Mouse (Mus musculus) neural tube, embryonic 14.5 days (tissue): ENCODE measurements around the gene Rbms3. TPM values are rescaled to one million over a fixed set of nuclear protein-coding genes. Genes with fewer than 3 reads are reported as not detected.

Experiments used
- ATAC-seq: fragments of 200-750 bp; cut with Nextera tagmentation; 2 replicates; pipeline ENCODE4 v1.8.0; 2017; ENCODE audit warnings: low read depth, mild to moderate bottlenecking, moderate TSS enrichment, moderate library complexity
- H3K27ac ChIP-seq: fragments of 300-500 bp; sonication (generic); 2 replicates; pipeline ENCODE4 v1.5.1; 2014; ENCODE audit warnings: low read depth, mild to moderate bottlenecking, control low read depth, low read length, moderate library complexity, mixed read lengths
- H3K27me3 ChIP-seq: fragments of 300-500 bp; sonication (generic); 2 replicates; pipeline ENCODE4 v1.6.1; 2014; ENCODE audit warnings: low read length; ENCODE audit not compliant: control insufficient read depth, insufficient read depth
- H3K36me3 ChIP-seq: fragments of 300-500 bp; sonication (generic); 2 replicates; pipeline ENCODE4 v1.6.1; 2014; ENCODE audit warnings: low read length, mixed read lengths; ENCODE audit not compliant: control insufficient read depth, insufficient read depth
- H3K4me1 ChIP-seq: fragments of 300-500 bp; sonication (generic); 2 replicates; pipeline ENCODE4 v1.6.1; 2014; ENCODE audit warnings: low read length; ENCODE audit not compliant: control insufficient read depth, insufficient read depth
- H3K4me2 ChIP-seq: fragments of 300-500 bp; sonication (generic); 2 replicates; pipeline ENCODE4 v1.6.1; 2014; ENCODE audit warnings: mild to moderate bottlenecking, low read depth, low read length, control low read depth
- H3K4me3 ChIP-seq: fragments of 300-500 bp; sonication (generic); 2 replicates; pipeline ENCODE4 v1.5.1; 2014; ENCODE audit warnings: low read depth, low read length, control low read depth, mixed read lengths
- H3K9ac ChIP-seq: fragments of 300-500 bp; sonication (generic); replicated peaks from 2 replicates; pipeline ENCODE4 v1.6.1; 2014; ENCODE audit warnings: low read depth, mild to moderate bottlenecking, control low read depth, low read length, mixed read lengths
- H3K9me3 ChIP-seq: fragments of 300-500 bp; sonication (generic); 2 replicates; pipeline ENCODE4 v1.6.1; 2016; ENCODE audit warnings: low read length; ENCODE audit not compliant: control insufficient read depth
- WGBS: fragments of 180-500 bp; shearing (Covaris S2); extraction: QIAGEN DNeasy Blood & Tissue Kit; methylation state at CpG from one replicate; pipeline ENCODE4 v1.1.7; 2014; 5-methylcytosine and 5-hydroxymethylcytosine counted together
- polyA plus RNA-seq: library from polyadenylated mRNA; unstranded; fragments of >200 nt; fragmentation: Nextera tagmentation; extraction: Ambion mirVana; gene quantifications from 2 replicates; pipeline ENCODE4 v1.2.1, GENCODE M21; 2014

Gene Rbms3
- polyA plus RNA-seq, 1 experiment from 2014 or later, result 79.5 TPM

- H3K4me3 ChIP-seq, result no peak overlapping the region
- WGBS, result 77% methylated on average over 7 of the region's 7 CpGs
- no peak overlapping the region for H3K4me2 ChIP-seq
Measured at GRCm38 (mm10) chr9:116847241-116848135, 782.2 kb downstream of the Rbms3 start.

GRCm38 (mm10) chr9:116834949-116835348 lies 794.8 kb downstream of the Rbms3 start:
- H3K9me3 ChIP-seq, result no peaks in the 10 kb centered on the region
- H3K36me3 ChIP-seq, result no peaks in the 10 kb centered on the region
- no peak overlapping the region for H3K9ac ChIP-seq
- 0 out of 2 replicates have a peak, but pooled peaks cover 3% of the 10 kb centered on the region for H3K4me1 ChIP-seq
- WGBS, result 46% methylated on average over 8 of the region's 8 CpGs
- no peak overlapping the region for H3K4me3 ChIP-seq
- no peaks in the 10 kb centered on the region for H3K27me3 ChIP-seq
- no peak overlapping the region for H3K27ac ChIP-seq
- H3K4me2 ChIP-seq, result no peak overlapping the region
- ATAC-seq, result no peak

More at GRCm38 (mm10) chr9:116847241-116848135, 782.2 kb downstream of the Rbms3 start:
- Histone ChIP-seq H3K36me3 (no peaks in the 10 kb centered on the region), H3K9ac (no peak overlapping the region), H3K4me1 (no peaks in the 10 kb centered on the region), H3K27ac (no peak overlapping the region), H3K27me3 (no peaks in the 10 kb centered on the region), H3K9me3 (no peaks in the 10 kb centered on the region)
- no peak for ATAC-seq

- no peak overlapping the region for H3K9ac ChIP-seq
- no peak overlapping the region for H3K4me3 ChIP-seq
- H3K4me1 ChIP-seq, result 0 out of 2 replicates have a peak, but pooled peaks cover 3% of the 10 kb centered on the region
- H3K27ac ChIP-seq, result no peak overlapping the region; the same call in 1 of the 2 replicates
- no peak for ATAC-seq
- no peaks in the 10 kb centered on the region for H3K9me3 ChIP-seq
- 78% methylated on average over 7 of the region's 7 CpGs for WGBS
- no peak overlapping the region for H3K4me2 ChIP-seq
- no peaks in the 10 kb centered on the region for H3K36me3 ChIP-seq
- no peaks in the 10 kb centered on the region for H3K27me3 ChIP-seq
Measured at GRCm38 (mm10) chr9:116833677-116834076, 796.0 kb downstream of the Rbms3 start.

GRCm38 (mm10) chr9:116832822-116833221 lies 796.9 kb downstream of the Rbms3 start:
- 0 out of 2 replicates have a peak, but pooled peaks cover 3% of the 10 kb centered on the region for H3K4me1 ChIP-seq
- no peaks in the 10 kb centered on the region for H3K9me3 ChIP-seq
- H3K4me2 ChIP-seq, result no peak overlapping the region
- 54% methylated on average over 1 of the region's 1 CpGs for WGBS
- no peak overlapping the region for H3K27ac ChIP-seq
- H3K4me3 ChIP-seq, result no peak overlapping the region
- no peaks in the 10 kb centered on the region for H3K36me3 ChIP-seq
- no peaks in the 10 kb centered on the region for H3K27me3 ChIP-seq
- ATAC-seq, result no peak
- no peak overlapping the region for H3K9ac ChIP-seq

- Histone ChIP-seq H3K4me3 (no peak overlapping the region), H3K27ac (no peak overlapping the region), H3K27me3 (no peaks in the 10 kb centered on the region), H3K9me3 (no peaks in the 10 kb centered on the region), H3K36me3 (no peaks in the 10 kb centered on the region), H3K9ac (no peak overlapping the region), H3K4me2 (no peak overlapping the region), H3K4me1 (0 out of 2 replicates have a peak, but pooled peaks cover 3% of the 10 kb centered on the region)
- no peak for ATAC-seq
- WGBS, result 84% methylated on average over 5 of the region's 5 CpGs
Measured at GRCm38 (mm10) chr9:116831386-116831785, 798.3 kb downstream of the Rbms3 start.

- H3K27me3 ChIP-seq, result no peaks in the 10 kb centered on the region
- 89% methylated on average over 4 of the region's 4 CpGs for WGBS
- H3K27ac ChIP-seq, result no peak overlapping the region
- no peak overlapping the region for H3K9ac ChIP-seq
- no peak overlapping the region for H3K4me3 ChIP-seq
- H3K36me3 ChIP-seq, result no peaks in the 10 kb centered on the region
- no peak overlapping the region for H3K4me2 ChIP-seq
- H3K4me1 ChIP-seq, result no peaks in the 10 kb centered on the region
- no peaks in the 10 kb centered on the region for H3K9me3 ChIP-seq
- no peak for ATAC-seq
Measured at GRCm38 (mm10) chr9:116829929-116830328, 799.8 kb downstream of the Rbms3 start.

- Histone ChIP-seq H3K36me3 (no peaks in the 10 kb centered on the region), H3K27me3 (no peaks in the 10 kb centered on the region), H3K4me3 (no peak overlapping the region), H3K9me3 (no peaks in the 10 kb centered on the region), H3K9ac (no peak overlapping the region), H3K27ac (no peak overlapping the region), H3K4me1 (no peaks in the 10 kb centered on the region), H3K4me2 (no peak overlapping the region)
- 90% methylated on average over 7 of the region's 7 CpGs for whole genome bisulfite sequencing
- ATAC-seq, result no peak
Measured at GRCm38 (mm10) chr9:116821601-116822000, 808.1 kb downstream of the Rbms3 start.

- no peak overlapping the region for H3K4me3 ChIP-seq
- WGBS, result 88% methylated on average over 1 of the region's 1 CpGs
Measured at GRCm38 (mm10) chr9:116817196-116817595, 812.5 kb downstream of the Rbms3 start.

GRCm38 (mm10) chr9:116814495-116815094 lies 815.1 kb downstream of the Rbms3 start:
- H3K4me3 ChIP-seq, result no peak overlapping the region
- H3K9ac ChIP-seq, result no peak overlapping the region
- no peak overlapping the region for H3K4me2 ChIP-seq
- H3K9me3 ChIP-seq, result no peaks in the 10 kb centered on the region
- no peaks in the 10 kb centered on the region for H3K27me3 ChIP-seq
- no peak overlapping the region for H3K27ac ChIP-seq
- no peaks in the 10 kb centered on the region for H3K36me3 ChIP-seq
- H3K4me1 ChIP-seq, result peaks cover 4% of the 10 kb centered on the region; the same call in 1 of the 2 replicates
- no peak for ATAC-seq
- WGBS, result 38% methylated on average over 10 of the region's 10 CpGs

More at GRCm38 (mm10) chr9:116817196-116817595, 812.5 kb downstream of the Rbms3 start:
- Histone ChIP-seq H3K36me3 (no peaks in the 10 kb centered on the region), H3K27me3 (no peaks in the 10 kb centered on the region), H3K4me1 (peaks cover 4% of the 10 kb centered on the region; the same call in 1 of the 2 replicates), H3K27ac (no peak overlapping the region), H3K9ac (no peak overlapping the region), H3K9me3 (no peaks in the 10 kb centered on the region), H3K4me2 (no peak overlapping the region)
- no peak for ATAC-seq
